Mouse (Mus musculus) hindbrain, embryonic 16.5 days (tissue): ENCODE results near the gene Cep126. TPM values are rescaled to one million over a fixed set of nuclear protein-coding genes. Genes with fewer than 3 reads are reported as not detected.

Source experiments
- ATAC-seq: fragments of 200-750 bp; cut with Nextera tagmentation; 2 replicates; pipeline ENCODE4 v1.8.0; 2017; ENCODE audit warnings: moderate TSS enrichment, moderate library complexity
- H3K27ac ChIP-seq: fragments of 300-500 bp; sonication (generic); 2 replicates; pipeline ENCODE4 v1.5.1; 2014; ENCODE audit warnings: low read depth, mild to moderate bottlenecking, control low read depth, low read length, moderate library complexity
- H3K27me3 ChIP-seq: fragments of 300-500 bp; sonication (generic); replicated peaks from 2 replicates; pipeline ENCODE4 v1.6.1; 2014; ENCODE audit warnings: low read length; ENCODE audit not compliant: control insufficient read depth, insufficient read depth
- H3K36me3 ChIP-seq: fragments of 300-500 bp; sonication (generic); 2 replicates; pipeline ENCODE4 v1.6.1; 2014; ENCODE audit warnings: mild to moderate bottlenecking, low read length, moderate library complexity, mixed read lengths; ENCODE audit not compliant: control insufficient read depth, insufficient read depth
- H3K4me1 ChIP-seq: fragments of 300-500 bp; sonication (generic); 2 replicates; pipeline ENCODE4 v1.6.1; 2014; ENCODE audit warnings: low read depth, low read length; ENCODE audit not compliant: control insufficient read depth, insufficient read depth
- H3K4me2 ChIP-seq: fragments of 300-500 bp; sonication (generic); 2 replicates; pipeline ENCODE4 v1.6.1; 2014; ENCODE audit warnings: mild to moderate bottlenecking, low read length, control low read depth, moderate library complexity
- H3K4me3 ChIP-seq: fragments of 300-500 bp; sonication (generic); 2 replicates; pipeline ENCODE4 v1.5.1; 2014; ENCODE audit warnings: mild to moderate bottlenecking, low read length, control low read depth, moderate library complexity
- H3K9ac ChIP-seq: fragments of 300-500 bp; sonication (generic); 2 replicates; pipeline ENCODE4 v1.6.1; 2014; ENCODE audit warnings: low read depth, mild to moderate bottlenecking, control low read depth, low read length, moderate library complexity
- H3K9me3 ChIP-seq: fragments of 300-500 bp; sonication (generic); 2 replicates; pipeline ENCODE4 v1.6.1; 2014; ENCODE audit warnings: mild to moderate bottlenecking, low read length, moderate library complexity; ENCODE audit not compliant: control insufficient read depth
- WGBS: fragments of 180-500 bp; shearing (Covaris S2); extraction: QIAGEN DNeasy Blood & Tissue Kit; methylation state at CpG from one replicate; pipeline ENCODE4 v1.1.7; 2014; 5-methylcytosine and 5-hydroxymethylcytosine counted together
- polyA plus RNA-seq: library from polyadenylated mRNA; unstranded; fragments of >200 nt; fragmentation: Nextera tagmentation; extraction: Ambion mirVana; gene quantifications from 2 replicates; pipeline ENCODE4 v1.2.1, GENCODE M21; 2015

Cep126 gene
- polyA plus RNA-seq, result 3.4 and 4.1 TPM in 2 replicates

GRCm38 (mm10) chr9:8134117-8134574, at the start of gene Cep126:
Gene Cep126 (minus strand): TSS chr9:8134294.
- H3K27ac ChIP-seq, result peak within 1 kb of the TSS; percentile 71
- ATAC-seq, result peak; percentile 99
- H3K4me3 ChIP-seq, result peak within 1 kb of the TSS; percentile 93
- no peaks in the 10 kb centered on the region; the same call in 1 of the 2 replicates for H3K27me3 ChIP-seq
- peak within 1 kb of the TSS; percentile 73 for H3K4me2 ChIP-seq
- no peaks in the 10 kb centered on the region for H3K36me3 ChIP-seq
- H3K4me1 ChIP-seq, result peaks cover 3% of the 10 kb centered on the region
- H3K9me3 ChIP-seq, result no peaks in the 10 kb centered on the region
- WGBS, result under 1% methylated on average over 65 of the region's 72 CpGs
- peak within 1 kb of the TSS; percentile 80 for H3K9ac ChIP-seq

- 94% methylated on average over 3 of the region's 3 CpGs for WGBS
Observed at GRCm38 (mm10) chr9:8179554-8179953, 45.5 kb upstream of the Cep126 start.

GRCm38 (mm10) chr9:8177099-8177498, 43.0 kb upstream of the Cep126 start:
- H3K4me1 ChIP-seq, result no peaks in the 10 kb centered on the region
- no peak overlapping the region for H3K9ac ChIP-seq
- no peak overlapping the region for H3K4me3 ChIP-seq
- H3K4me2 ChIP-seq, result no peak overlapping the region
- H3K9me3 ChIP-seq, result no peaks in the 10 kb centered on the region
- no peak for ATAC-seq
- WGBS, result 75% methylated on average over 3 of the region's 3 CpGs
- no peak overlapping the region for H3K27ac ChIP-seq
- no peaks in the 10 kb centered on the region for H3K36me3 ChIP-seq
- H3K27me3 ChIP-seq, result no peaks in the 10 kb centered on the region

More at GRCm38 (mm10) chr9:8179554-8179953, 45.5 kb upstream of the Cep126 start:
- no peaks in the 10 kb centered on the region for H3K9me3 ChIP-seq
- H3K4me2 ChIP-seq, result no peak overlapping the region
- no peaks in the 10 kb centered on the region for H3K4me1 ChIP-seq
- H3K9ac ChIP-seq, result no peak overlapping the region
- ATAC-seq, result no peak
- no peaks in the 10 kb centered on the region for H3K36me3 ChIP-seq
- no peak overlapping the region for H3K4me3 ChIP-seq
- no peaks in the 10 kb centered on the region for H3K27me3 ChIP-seq
- no peak overlapping the region for H3K27ac ChIP-seq

- ATAC-seq, result no peak
- H3K27me3 ChIP-seq, result no peaks in the 10 kb centered on the region
- H3K9ac ChIP-seq, result no peak overlapping the region
- H3K4me2 ChIP-seq, result no peak overlapping the region
- H3K36me3 ChIP-seq, result no peaks in the 10 kb centered on the region
- H3K4me1 ChIP-seq, result no peaks in the 10 kb centered on the region
- no peaks in the 10 kb centered on the region for H3K9me3 ChIP-seq
- H3K4me3 ChIP-seq, result no peak overlapping the region
- WGBS, result 82% methylated on average over 2 of the region's 2 CpGs
- no peak overlapping the region for H3K27ac ChIP-seq
Observed at GRCm38 (mm10) chr9:8157011-8157410, 22.9 kb upstream of the Cep126 start.

GRCm38 (mm10) chr9:8139501-8139900, 5.4 kb upstream of the Cep126 start:
- no peak for ATAC-seq
- 83% methylated on average over 1 of the region's 1 CpGs for WGBS
- no peak overlapping the region for H3K4me3 ChIP-seq
- no peak overlapping the region for H3K9ac ChIP-seq
- no peaks in the 10 kb centered on the region for H3K9me3 ChIP-seq
- H3K27me3 ChIP-seq, result no peaks in the 10 kb centered on the region; the same call in 1 of the 2 replicates
- H3K27ac ChIP-seq, result no peak overlapping the region
- H3K4me2 ChIP-seq, result no peak overlapping the region
- H3K36me3 ChIP-seq, result no peaks in the 10 kb centered on the region
- peaks cover 3% of the 10 kb centered on the region for H3K4me1 ChIP-seq

- H3K4me2 ChIP-seq, result peak overlapping the region; percentile 73
- peaks cover 3% of the 10 kb centered on the region for H3K4me1 ChIP-seq
- no peaks in the 10 kb centered on the region; the same call in 1 of the 2 replicates for H3K27me3 ChIP-seq
- ATAC-seq, result no peak; the same call in 1 of the 2 replicates
- WGBS, result 4% methylated on average over 17 of the region's 22 CpGs
- no peaks in the 10 kb centered on the region for H3K36me3 ChIP-seq
- peak overlapping the region; percentile 93 for H3K4me3 ChIP-seq
- H3K9ac ChIP-seq, result peak overlapping the region; percentile 80
- H3K27ac ChIP-seq, result peak overlapping the region; percentile 71
- no peaks in the 10 kb centered on the region for H3K9me3 ChIP-seq
Observed at GRCm38 (mm10) chr9:8133586-8134115, 443 bp downstream of the Cep126 start.

- no peak overlapping the region for H3K4me3 ChIP-seq
- H3K36me3 ChIP-seq, result 0 out of 2 replicates have a peak, but pooled peaks cover 5% of the 10 kb centered on the region
- H3K9me3 ChIP-seq, result no peaks in the 10 kb centered on the region
- no peak overlapping the region for H3K4me2 ChIP-seq
- H3K9ac ChIP-seq, result no peak overlapping the region
- no peaks in the 10 kb centered on the region for H3K4me1 ChIP-seq
- no peak overlapping the region for H3K27ac ChIP-seq
- 72% methylated on average over 8 of the region's 8 CpGs for WGBS
- peak; percentile 85 for ATAC-seq
- H3K27me3 ChIP-seq, result no peaks in the 10 kb centered on the region
Observed at GRCm38 (mm10) chr9:8123495-8123894, 10.6 kb downstream of the Cep126 start.

GRCm38 (mm10) chr9:8114516-8114915, 19.6 kb downstream of the Cep126 start:
- H3K9me3 ChIP-seq, result peaks cover 3% of the 10 kb centered on the region
- no peak overlapping the region for H3K27ac ChIP-seq
- H3K4me3 ChIP-seq, result no peak overlapping the region
- no peaks in the 10 kb centered on the region for H3K4me1 ChIP-seq
- ATAC-seq, result no peak
- no peaks in the 10 kb centered on the region for H3K27me3 ChIP-seq
- WGBS, result over 99% methylated on average over 5 of the region's 5 CpGs
- no peak overlapping the region for H3K9ac ChIP-seq
- H3K36me3 ChIP-seq, result peaks cover 14% of the 10 kb centered on the region
- no peak overlapping the region for H3K4me2 ChIP-seq

GRCm38 (mm10) chr9:8103050-8103449, 31.0 kb downstream of the Cep126 start:
- Histone ChIP-seq H3K9me3 (no peaks in the 10 kb centered on the region), H3K27me3 (no peaks in the 10 kb centered on the region), H3K9ac (no peak overlapping the region), H3K4me1 (no peaks in the 10 kb centered on the region), H3K4me2 (no peak overlapping the region), H3K36me3 (no peaks in the 10 kb centered on the region), H3K4me3 (no peak overlapping the region), H3K27ac (no peak overlapping the region)
- ATAC-seq, result no peak
- WGBS, result 90% methylated on average over 4 of the region's 4 CpGs
